Mouse (Mus musculus) hindbrain, embryonic 13.5 days (tissue): ENCODE measurements around the gene Gm28053. TPM values are rescaled to one million over a fixed set of nuclear protein-coding genes. Genes with fewer than 3 reads are reported as not detected.

Experiments used
- ATAC-seq: fragments of 200-750 bp; cut with Nextera tagmentation; 2 replicates; pipeline ENCODE4 v1.8.0; 2017; ENCODE audit warnings: moderate TSS enrichment; ENCODE audit not compliant: low FRiP score
- H3K27ac ChIP-seq: fragments of 300-500 bp; sonication (generic); 2 replicates; pipeline ENCODE4 v1.5.1; 2015; ENCODE audit warnings: inconsistent platforms, mild to moderate bottlenecking, moderate library complexity
- H3K27me3 ChIP-seq: fragments of 300-500 bp; sonication (generic); 2 replicates; pipeline ENCODE4 v1.6.1; 2015; ENCODE audit warnings: mild to moderate bottlenecking, inconsistent platforms
- H3K36me3 ChIP-seq: fragments of 300-500 bp; sonication (generic); 2 replicates; pipeline ENCODE4 v1.6.1; 2015; ENCODE audit warnings: mild to moderate bottlenecking, inconsistent platforms
- H3K4me1 ChIP-seq: fragments of 300-500 bp; sonication (generic); replicated peaks from 2 replicates; pipeline ENCODE4 v1.6.1; 2015; ENCODE audit warnings: inconsistent platforms
- H3K4me2 ChIP-seq: fragments of 300-500 bp; sonication (generic); 2 replicates; pipeline ENCODE4 v1.6.1; 2015; ENCODE audit warnings: inconsistent platforms, mild to moderate bottlenecking, moderate library complexity
- H3K4me3 ChIP-seq: fragments of 300-500 bp; sonication (generic); 2 replicates; pipeline ENCODE4 v1.5.1; 2015; ENCODE audit warnings: mild to moderate bottlenecking, inconsistent platforms
- H3K9ac ChIP-seq: fragments of 300-500 bp; sonication (generic); 2 replicates; pipeline ENCODE4 v1.6.1; 2015; ENCODE audit warnings: mild to moderate bottlenecking, inconsistent platforms
- H3K9me3 ChIP-seq: fragments of 300-500 bp; sonication (generic); 2 replicates; pipeline ENCODE4 v1.6.1; 2016; ENCODE audit warnings: inconsistent platforms
- WGBS: fragments of 180-500 bp; shearing (Covaris S2); methylation state at CpG from one replicate; pipeline ENCODE4 v1.1.7; 2015; 5-methylcytosine and 5-hydroxymethylcytosine counted together
- polyA plus RNA-seq: library from polyadenylated mRNA; unstranded; fragments of >200 nt; fragmentation: Nextera tagmentation; extraction: Ambion mirVana; gene quantifications from 2 replicates; pipeline ENCODE4 v1.2.1, GENCODE M21; 2015

The Gm28053 gene
- polyA plus RNA-seq, 1 experiment from 2014 or later: not detected

DNA sequence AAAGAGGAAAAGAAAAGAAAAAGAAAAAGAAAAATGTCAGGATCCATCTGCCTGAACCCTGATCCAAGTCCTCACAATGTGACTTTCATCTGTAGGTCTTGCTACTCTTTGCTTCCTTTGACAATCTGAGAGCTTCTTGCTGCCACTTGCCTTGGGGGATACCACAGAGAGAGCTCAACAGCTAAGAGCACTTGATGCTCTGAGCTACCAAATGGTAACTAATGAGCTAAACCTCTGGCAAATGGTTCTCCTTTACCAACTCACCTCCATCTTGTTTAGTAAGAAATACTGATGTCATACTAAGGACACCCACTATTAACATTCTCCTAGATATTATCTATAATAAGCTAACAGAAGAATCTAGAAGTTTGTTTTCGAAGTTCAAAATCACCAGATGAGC lies 15.3 kb downstream of the Gm28053 start:
- WGBS: 81% methylated on average over 1 of the region's 1 CpGs
- Histone ChIP-seq H3K36me3 (no peaks in the 10 kb centered on the region), H3K4me1 (no peaks in the 10 kb centered on the region), H3K4me3 (no peak overlapping the region), H3K9ac (no peak overlapping the region), H3K9me3 (no peaks in the 10 kb centered on the region), H3K27ac (no peak overlapping the region), H3K4me2 (no peak overlapping the region), H3K27me3 (no peaks in the 10 kb centered on the region)
- ATAC-seq: no peak

- no peak overlapping the region for H3K4me3 ChIP-seq
- no peak overlapping the region for H3K9ac ChIP-seq
- H3K27me3 ChIP-seq: peaks cover 21% of the 10 kb centered on the region
- 87% methylated on average over 2 of the region's 2 CpGs for WGBS
- ATAC-seq: no peak
- peaks cover 5% of the 10 kb centered on the region for H3K4me1 ChIP-seq
- no peaks in the 10 kb centered on the region for H3K36me3 ChIP-seq
- no peak overlapping the region for H3K4me2 ChIP-seq
- H3K9me3 ChIP-seq: no peaks in the 10 kb centered on the region
- H3K27ac ChIP-seq: no peak overlapping the region
These were observed 18.6 kb downstream of the Gm28053 start for GRCm38 (mm10) chr6:48737053-48737452.

GRCm38 (mm10) chr6:48737688-48738087 lies 19.3 kb downstream of the Gm28053 start:
- Histone ChIP-seq H3K4me3 (no peak overlapping the region), H3K36me3 (no peaks in the 10 kb centered on the region), H3K27me3 (peaks cover 27% of the 10 kb centered on the region), H3K27ac (no peak overlapping the region), H3K9me3 (no peaks in the 10 kb centered on the region), H3K4me1 (peaks cover 11% of the 10 kb centered on the region), H3K4me2 (no peak overlapping the region), H3K9ac (no peak overlapping the region)
- 93% methylated on average over 5 of the region's 5 CpGs for WGBS
- no peak for ATAC-seq

- Histone ChIP-seq H3K9me3 (no peaks in the 10 kb centered on the region), H3K36me3 (no peaks in the 10 kb centered on the region), H3K27ac (no peak within 1 kb of the TSS), H3K4me1 (peaks cover 17% of the 10 kb centered on the region), H3K27me3 (peaks cover 42% of the 10 kb centered on the region), H3K4me2 (no peak within 1 kb of the TSS), H3K9ac (no peak within 1 kb of the TSS), H3K4me3 (no peak within 1 kb of the TSS)
- WGBS: 87% methylated on average over 15 of the region's 15 CpGs
- ATAC-seq: no peak
These were observed 20.8 kb downstream of the Gm28053 start, which contains the start of gene Gimap1 for GRCm38 (mm10) chr6:48738961-48739779. Gimap1 (plus strand) TSS chr6:48739054.

DNA sequence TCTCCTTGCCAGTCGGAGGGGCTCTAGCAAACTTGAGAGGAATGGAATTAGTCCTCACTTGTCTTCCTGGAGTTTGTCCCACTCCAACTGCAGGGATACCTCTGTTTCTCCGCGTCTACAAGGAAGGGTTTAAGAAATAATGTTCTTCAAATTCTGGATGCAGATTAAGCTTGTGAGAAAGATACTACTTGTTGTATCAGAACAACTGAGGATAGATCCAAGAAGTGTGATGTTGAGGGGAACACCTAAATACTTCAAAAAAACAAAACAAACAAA lies 21.3 kb downstream of the Gm28053 start:
- WGBS: 98% methylated on average over 3 of the region's 3 CpGs
- no peak for ATAC-seq
- peaks cover 45% of the 10 kb centered on the region for H3K27me3 ChIP-seq
- no peaks in the 10 kb centered on the region for H3K36me3 ChIP-seq
- H3K9ac ChIP-seq: no peak overlapping the region
- H3K9me3 ChIP-seq: no peaks in the 10 kb centered on the region
- no peak overlapping the region for H3K4me3 ChIP-seq
- H3K27ac ChIP-seq: no peak overlapping the region
- no peak overlapping the region for H3K4me2 ChIP-seq
- peaks cover 17% of the 10 kb centered on the region for H3K4me1 ChIP-seq

DNA sequence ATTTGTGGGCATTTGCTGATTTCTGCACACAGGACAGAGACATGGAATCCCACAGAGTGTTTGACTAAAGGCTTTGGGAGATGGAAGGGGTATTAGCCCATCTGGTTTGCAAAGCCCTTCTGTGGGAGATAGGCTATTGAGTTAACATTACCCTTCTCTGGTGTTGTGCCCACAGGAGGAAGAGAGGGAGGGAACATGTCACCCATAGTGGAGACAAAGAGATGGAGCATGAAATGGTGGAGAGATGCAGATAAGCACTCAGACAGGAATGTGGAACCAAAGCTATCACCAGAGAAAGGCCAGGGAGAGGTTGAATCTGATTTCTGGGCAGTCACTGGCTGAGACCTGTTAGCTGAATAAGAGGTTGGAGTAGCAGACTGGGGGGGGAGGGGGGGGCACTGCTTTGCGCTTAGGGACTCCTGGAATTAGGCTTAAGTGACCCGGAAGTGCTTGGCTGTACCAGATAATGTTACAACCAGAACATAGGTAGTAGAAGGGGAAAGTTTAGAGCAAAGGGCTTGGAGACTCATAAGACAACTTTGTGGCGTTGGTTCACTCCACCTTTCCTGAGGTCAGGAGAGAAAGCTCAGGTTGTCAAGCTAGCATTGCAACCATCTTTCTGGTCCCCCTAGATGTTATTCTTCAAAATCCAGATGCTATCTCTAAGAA lies 22.2 kb downstream of the Gm28053 start:
- H3K9ac ChIP-seq: no peak overlapping the region
- no peaks in the 10 kb centered on the region for H3K36me3 ChIP-seq
- no peak overlapping the region for H3K4me3 ChIP-seq
- no peak overlapping the region for H3K4me2 ChIP-seq
- no peaks in the 10 kb centered on the region for H3K9me3 ChIP-seq
- 77% methylated on average over 3 of the region's 3 CpGs for WGBS
- H3K4me1 ChIP-seq: peaks cover 17% of the 10 kb centered on the region
- H3K27ac ChIP-seq: no peak overlapping the region
- peaks cover 52% of the 10 kb centered on the region for H3K27me3 ChIP-seq
- no peak for ATAC-seq

DNA sequence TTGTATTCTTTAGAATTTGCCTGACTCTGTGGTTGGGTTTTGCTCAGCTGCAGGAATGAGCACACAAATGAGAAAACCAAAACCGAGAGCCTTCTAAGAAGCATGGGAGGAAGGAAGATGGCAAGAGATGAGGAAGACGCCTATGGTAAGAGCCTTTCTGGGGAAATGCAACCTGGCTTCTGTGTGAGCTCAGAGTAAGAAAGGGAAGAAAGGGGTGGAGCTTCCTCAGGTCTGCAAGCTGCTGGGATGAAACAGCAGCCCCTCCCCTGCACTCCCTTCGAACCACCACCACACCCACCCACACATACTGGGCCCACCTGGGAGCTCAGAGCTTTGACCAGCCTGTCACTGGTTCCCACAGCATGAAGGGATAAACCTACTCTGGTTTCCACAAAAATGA lies 22.9 kb downstream of the Gm28053 start:
- no peaks in the 10 kb centered on the region for H3K36me3 ChIP-seq
- no peak overlapping the region for H3K4me2 ChIP-seq
- no peaks in the 10 kb centered on the region for H3K9me3 ChIP-seq
- H3K27ac ChIP-seq: no peak overlapping the region
- no peak overlapping the region for H3K9ac ChIP-seq
- peaks cover 57% of the 10 kb centered on the region for H3K27me3 ChIP-seq
- ATAC-seq: no peak
- WGBS: 33% methylated on average over 3 of the region's 3 CpGs
- no peak overlapping the region for H3K4me3 ChIP-seq
- peaks cover 17% of the 10 kb centered on the region for H3K4me1 ChIP-seq

- Histone ChIP-seq H3K4me3 (peak overlapping the region; percentile 55), H3K36me3 (no peaks in the 10 kb centered on the region), H3K4me2 (peak overlapping the region; percentile 86), H3K27me3 (peaks cover 58% of the 10 kb centered on the region), H3K4me1 (peaks cover 17% of the 10 kb centered on the region), H3K9ac (peak overlapping the region; percentile 79; the same call in 1 of the 2 replicates), H3K27ac (no peak overlapping the region), H3K9me3 (no peaks in the 10 kb centered on the region)
- 23% methylated on average over 9 of the region's 9 CpGs for WGBS
- peak; percentile 65 for ATAC-seq
These were observed 23.4 kb downstream of the Gm28053 start for GRCm38 (mm10) chr6:48741711-48742206.

GRCm38 (mm10) chr6:48742422-48743351 lies 24.3 kb downstream of the Gm28053 start:
- Histone ChIP-seq H3K4me3 (peak overlapping the region; percentile 55), H3K27me3 (peaks cover 58% of the 10 kb centered on the region), H3K9me3 (no peaks in the 10 kb centered on the region), H3K4me2 (peak overlapping the region; percentile 86), H3K4me1 (peaks cover 17% of the 10 kb centered on the region), H3K27ac (0 out of 2 replicates have a peak overlapping the region, but pooled peaks have one; percentile 23), H3K36me3 (no peaks in the 10 kb centered on the region), H3K9ac (peak overlapping the region; percentile 79)
- ATAC-seq: peak; percentile 73
- 4% methylated on average over 52 of the region's 52 CpGs for WGBS

DNA sequence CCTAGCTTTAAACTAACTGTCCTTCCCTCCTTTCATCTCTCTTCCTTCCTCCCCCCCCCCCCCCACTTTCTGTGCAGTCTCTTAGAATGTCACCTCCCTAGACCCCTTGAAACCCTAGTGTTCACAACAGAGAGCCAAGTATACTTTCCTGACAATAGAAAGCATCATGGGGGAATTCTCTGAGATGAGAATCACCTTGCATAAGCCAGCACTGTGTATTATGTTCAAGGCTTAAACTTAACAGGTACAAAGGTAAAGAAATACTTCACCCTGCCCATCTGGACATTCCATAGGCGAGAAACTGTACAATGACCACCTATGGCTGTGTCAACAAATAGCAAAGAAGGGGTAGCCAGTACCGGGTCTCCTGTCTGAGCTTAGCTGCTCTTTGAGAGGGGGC lies 27.1 kb downstream of the Gm28053 start:
- H3K9ac ChIP-seq: no peak overlapping the region
- H3K4me2 ChIP-seq: no peak overlapping the region
- H3K27me3 ChIP-seq: peaks cover 52% of the 10 kb centered on the region
- ATAC-seq: no peak
- H3K4me1 ChIP-seq: peaks cover 17% of the 10 kb centered on the region
- no peak overlapping the region for H3K27ac ChIP-seq
- H3K9me3 ChIP-seq: no peaks in the 10 kb centered on the region
- no peaks in the 10 kb centered on the region for H3K36me3 ChIP-seq
- 60% methylated on average over 2 of the region's 2 CpGs for whole genome bisulfite sequencing
- H3K4me3 ChIP-seq: no peak overlapping the region

DNA sequence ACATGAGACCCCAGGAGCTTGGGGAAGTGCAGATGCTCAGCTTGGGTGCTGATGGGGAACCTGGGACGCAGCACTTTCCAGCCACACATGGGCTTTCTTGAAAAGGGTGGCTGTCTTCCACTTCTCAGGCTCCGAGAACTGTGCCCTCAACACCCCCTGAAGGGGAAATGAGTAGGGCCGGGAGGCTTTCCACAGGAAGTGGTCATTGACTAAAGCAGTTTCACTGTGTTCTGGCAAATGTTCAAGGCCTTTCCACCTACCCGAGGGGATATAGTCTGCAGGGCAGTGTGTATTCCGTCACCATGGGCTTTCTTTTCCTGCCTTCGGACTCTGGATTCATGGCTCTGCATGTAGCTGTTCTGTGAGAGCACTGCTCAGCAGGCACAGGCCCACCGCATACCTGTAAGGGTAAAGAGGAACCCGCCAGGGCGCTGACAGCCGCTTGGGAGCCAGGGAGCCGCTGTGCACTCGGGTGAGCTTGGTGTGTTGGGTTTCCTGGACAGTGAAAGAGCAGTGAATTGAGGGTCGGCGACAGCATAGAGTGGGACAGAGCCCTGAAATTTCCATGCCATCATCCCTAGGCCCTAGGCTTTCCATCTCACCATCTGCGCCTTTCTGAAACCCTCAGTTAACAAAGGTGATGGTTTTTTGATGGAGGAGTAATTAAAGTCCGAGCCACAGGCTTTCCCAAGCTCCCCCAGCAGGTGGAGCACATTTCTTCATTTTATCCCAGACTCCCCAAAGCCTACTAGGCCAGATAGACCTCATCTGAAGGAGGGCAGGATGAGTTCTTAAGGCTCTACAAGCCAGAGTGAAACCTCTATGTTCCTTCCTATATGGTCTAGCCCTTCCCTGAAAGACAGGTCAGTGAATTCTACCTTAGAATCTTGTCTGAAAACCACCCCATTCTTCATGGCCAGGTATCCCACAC lies 27.8 kb downstream of the Gm28053 start, which contains the start of gene Gimap5:
Gene Gimap5, plus strand, starts transcription at position 239 of the 931 bp plus-strand sequence.
- Histone ChIP-seq H3K36me3 (no peaks in the 10 kb centered on the region), H3K4me3 (no peak within 1 kb of the TSS), H3K9ac (no peak within 1 kb of the TSS), H3K4me1 (peaks cover 17% of the 10 kb centered on the region), H3K9me3 (no peaks in the 10 kb centered on the region), H3K4me2 (0 out of 2 replicates have a peak within 1 kb of the TSS, but pooled peaks have one; percentile 11), H3K27me3 (peaks cover 45% of the 10 kb centered on the region), H3K27ac (0 out of 2 replicates have a peak within 1 kb of the TSS, but pooled peaks have one; percentile 19)
- 55% methylated on average over 16 of the region's 16 CpGs for WGBS
- no peak for ATAC-seq
